9 mouse cellular contexts compared by ENCODE assay signal in genomic region chr9:32271896-32272444, GRCm38 (mm10).
DNase-seq lines count a peak whose midpoint lies in the region; ATAC-seq and TF ChIP-seq lines count a peak whose summit lies in the region.
"Had no signal": no experiment of that assay in that cellular context is flagged by ENCODE, and none has a peak within 500 bp of the region (broad histone marks: within the 10 kb centered on the region; RNA-seq: fewer than 3 reads in every experiment).

No protein-coding gene starts in this region.

- no peak for TF ChIP-seq POLR2A in bone marrow, adult 2 months (IDR thresholded peaks at IDR 0.05; ENCODE audit: borderline replicate concordance, control insufficient read depth, low read depth, low read length)

- peak; percentile 22; the same call in 1 of the 2 replicates for TF ChIP-seq CTCF in bone marrow, adult 2 months (IDR thresholded peaks at IDR 0.05; ENCODE audit: control insufficient read depth, insufficient read depth, low read length)

- no peaks in the 10 kb centered on the region for H3K36me3 ChIP-seq in hindbrain, embryonic 12.5 days
- H3K36me3 ChIP-seq: hindbrain, embryonic 15.5 days had no signal

- no peak overlapping the region for H3K4me2 ChIP-seq in hindbrain, embryonic 12.5 days (replicated peaks)
- H3K4me2 ChIP-seq: hindbrain, embryonic 15.5 days had no signal

- no peak overlapping the region for H3K27ac ChIP-seq in bone marrow, adult 2 months (ENCODE audit: control insufficient read depth, insufficient read depth, low read depth, low read length, poor library complexity)
- H3K27ac ChIP-seq in hindbrain, embryonic 12.5 days, result no peak overlapping the region
- H3K27ac ChIP-seq: hindbrain, embryonic 15.5 days had no signal

- peaks cover 2% of the 10 kb centered on the region; the same call in 1 of the 2 replicates for H3K27me3 ChIP-seq in hindbrain, embryonic 12.5 days
- H3K27me3 ChIP-seq: hindbrain, embryonic 15.5 days had no signal

- no peaks in the 10 kb centered on the region for H3K9me3 ChIP-seq in hindbrain, embryonic 12.5 days (replicated peaks)
- H3K9me3 ChIP-seq: hindbrain, embryonic 15.5 days had no signal

- ATAC-seq in hindbrain, embryonic 12.5 days (ENCODE audit: low FRiP score), result 0 out of 2 replicates have a peak, but pooled peaks have one; percentile 52
- ATAC-seq in megakaryocyte, adult 5-6 weeks (ENCODE audit: poor library complexity, severe bottlenecking), result peak; percentile 47; the same call in 1 of the 2 replicates
- ATAC-seq in erythroblast, adult 5-6 weeks (replicated peaks; ENCODE audit: low FRiP score, poor library complexity, severe bottlenecking), result no peak

- no peak overlapping the region for H3K9ac ChIP-seq in hindbrain, embryonic 12.5 days
- H3K9ac ChIP-seq: hindbrain, embryonic 15.5 days had no signal

- peak; percentile 68 for DNase-seq in MEL-GATA-1-ER (ENCODE audit: extremely low read depth, low read depth)
- peak; percentile 46 for DNase-seq in fibroblast of lung, adult 2 months (ENCODE audit: low read depth)
- peak; percentile 75 to 83 for DNase-seq in layer of hippocampus, postnatal 10 days (ENCODE audit: low spot score in 2 of 2)
- DNase-seq in right cerebral cortex, postnatal 10 days (ENCODE audit: low spot score in 2 of 2), result peak; percentile 74 to 85

- no peaks in the 10 kb centered on the region for H3K4me1 ChIP-seq in bone marrow, adult 2 months (ENCODE audit: control insufficient read depth, insufficient read depth, low read length)
- no peaks in the 10 kb centered on the region for H3K4me1 ChIP-seq in hindbrain, embryonic 12.5 days
- H3K4me1 ChIP-seq: hindbrain, embryonic 15.5 days had no signal

- 18% methylated on average over 5 of the region's 5 CpGs for WGBS in bone marrow, adult 2 months
- 17% methylated on average over 5 of the region's 5 CpGs for WGBS in hindbrain, embryonic 12.5 days

- no peak overlapping the region for H3K4me3 ChIP-seq in bone marrow, adult 2 months (replicated peaks; ENCODE audit: control insufficient read depth, low read depth, low read length)
- no peak overlapping the region for H3K4me3 ChIP-seq in hindbrain, embryonic 12.5 days
- H3K4me3 ChIP-seq: hindbrain, embryonic 15.5 days had no signal
